Mouse (Mus musculus): ENCODE measurements at regions not wholly inside any gene's neighbourhood (a gene's known extent, or its start where the extent isn't known, plus 50 kb on each side); places are given as distances from the start of the nearest gene placed in this dataset.
"Not testable (repeated sequence)": the region's sequence is repeated elsewhere in the genome, so short reads cannot be mapped to it uniquely, and the experiment has no call there.

DNA sequence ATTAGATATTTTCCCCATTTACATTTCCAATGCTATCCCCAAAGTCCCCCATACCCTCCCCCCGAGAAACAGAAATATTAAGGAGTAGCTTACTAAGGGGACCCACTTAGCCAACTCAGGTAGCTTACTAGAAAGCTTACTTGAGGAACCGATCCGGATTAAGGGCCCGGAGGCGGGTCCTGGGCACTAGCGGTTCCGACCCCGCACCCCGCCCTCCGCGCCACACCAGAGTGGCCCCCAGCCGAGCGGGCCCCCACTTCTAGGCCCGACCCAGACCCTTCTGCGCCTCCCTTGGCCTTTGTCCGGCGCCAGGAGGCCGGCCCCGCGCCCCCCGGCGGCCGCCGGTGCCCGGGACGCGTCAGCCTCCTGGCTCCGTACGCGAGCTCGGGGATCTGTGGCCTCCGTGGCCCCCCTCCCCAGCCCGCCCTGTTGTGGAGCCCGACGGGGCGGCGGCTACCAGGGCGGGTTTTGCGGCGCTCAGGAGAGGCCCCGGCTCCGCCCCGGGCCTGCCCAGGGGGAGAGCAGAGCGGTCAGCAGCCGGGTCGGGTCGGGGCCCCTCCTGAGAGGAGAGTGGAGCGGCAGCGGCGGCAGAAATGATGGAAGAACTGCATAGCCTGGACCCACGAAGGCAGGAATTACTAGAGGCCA is 106.5 kb downstream of the Zfp600 start:
- H3K27ac ChIP-seq (ENCODE audit: control insufficient read depth, insufficient read depth, low read depth, low read length); H3K36me3 ChIP-seq (ENCODE audit: control insufficient read depth, insufficient read depth, low read length); H3K4me1 ChIP-seq (ENCODE audit: control insufficient read depth, insufficient read depth, low read length); H3K27me3 ChIP-seq (ENCODE audit: control insufficient read depth, insufficient read depth, low read length): not testable (repeated sequence)
- H3K4me3 ChIP-seq (ENCODE audit: control insufficient read depth, low read depth, low read length) = peak overlapping the region; percentile 10; the same call in 1 of the 2 replicates

DNA sequence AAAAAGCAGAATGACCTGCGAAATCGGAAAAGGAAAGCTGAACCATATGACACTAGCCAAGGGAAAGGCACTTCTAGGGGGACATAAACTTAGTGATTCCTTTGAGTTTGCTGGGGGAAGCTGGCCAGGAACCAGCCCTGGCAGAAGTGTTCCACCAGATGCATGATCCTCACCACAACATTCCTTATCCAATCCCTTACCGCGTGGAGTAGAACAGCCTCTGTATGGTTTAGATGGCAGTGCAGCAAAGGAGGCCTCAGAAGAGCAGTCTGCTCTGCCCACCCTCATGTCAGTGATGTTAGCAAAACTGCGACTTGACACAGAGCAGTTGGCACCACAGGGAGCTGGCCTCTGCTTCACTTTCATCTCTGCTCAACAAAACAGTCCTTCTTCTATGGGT is 107.2 kb downstream of the Zfp600 start:
- not testable (repeated sequence) for H3K4me1 ChIP-seq (ENCODE audit: control insufficient read depth, insufficient read depth, low read length); H3K4me3 ChIP-seq (ENCODE audit: control insufficient read depth, low read depth, low read length); H3K27me3 ChIP-seq (ENCODE audit: control insufficient read depth, insufficient read depth, low read length); H3K27ac ChIP-seq (ENCODE audit: control insufficient read depth, insufficient read depth, low read depth, low read length); H3K36me3 ChIP-seq (ENCODE audit: control insufficient read depth, insufficient read depth, low read length)

DNA sequence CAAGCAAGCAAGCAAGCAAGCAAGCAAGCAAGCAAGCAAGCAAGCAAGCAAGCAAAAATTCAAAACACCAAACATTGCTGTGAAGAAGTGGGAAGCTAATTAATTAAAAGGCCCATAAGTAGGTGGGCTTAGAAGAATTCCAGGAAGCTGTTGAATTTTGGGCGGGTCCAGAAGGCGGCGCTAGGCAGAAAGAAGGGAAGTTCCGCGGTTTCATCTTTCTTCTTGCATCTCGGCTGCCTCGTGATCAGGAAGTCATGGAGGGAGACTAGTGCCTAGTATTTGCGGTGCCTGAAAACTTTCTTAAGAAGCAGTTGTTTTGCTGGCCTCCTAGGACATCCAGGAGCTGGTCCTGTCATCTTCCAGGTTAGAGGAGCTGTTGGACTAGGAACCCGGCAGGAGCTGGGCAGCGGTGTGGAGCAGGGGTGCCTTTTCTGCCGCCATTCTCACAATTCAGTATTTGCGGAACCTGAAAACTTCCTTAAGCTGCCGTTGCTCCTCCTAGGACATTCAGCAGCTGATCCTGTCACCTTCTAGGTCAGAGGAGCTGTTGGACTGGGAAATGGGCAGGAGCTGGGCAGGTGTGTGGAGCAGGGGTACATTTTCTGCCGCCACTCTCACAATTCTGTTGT is 113.6 kb downstream of the Zfp600 start:
- not testable (repeated sequence) for H3K36me3 ChIP-seq (ENCODE audit: control insufficient read depth, insufficient read depth, low read length); H3K27me3 ChIP-seq (ENCODE audit: control insufficient read depth, insufficient read depth, low read length); H3K4me1 ChIP-seq (ENCODE audit: control insufficient read depth, insufficient read depth, low read length); H3K4me3 ChIP-seq (ENCODE audit: control insufficient read depth, low read depth, low read length); H3K27ac ChIP-seq (ENCODE audit: control insufficient read depth, insufficient read depth, low read depth, low read length)
